Mouse (Mus musculus) urinary bladder, adult 18-20 months (tissue): Measurements from ENCODE around the gene Mettl21a.
"Not testable (repeated sequence)": the region's sequence is repeated elsewhere in the genome, so short reads cannot be mapped to it uniquely, and the experiment has no call there.

Source experiments
- DNase-seq, 2 experiments: peaks; one replicate each; pipeline ENCODE4 v3.0.0; 2022; ENCODE audit warnings: low spot score in 2 of 2, mixed read lengths in 2 of 2

The Mettl21a gene

GRCm38 (mm10) chr1:64614311-64614710 is 2.7 kb downstream of the Mettl21a start:
- no peak for DNase-seq

DNA sequence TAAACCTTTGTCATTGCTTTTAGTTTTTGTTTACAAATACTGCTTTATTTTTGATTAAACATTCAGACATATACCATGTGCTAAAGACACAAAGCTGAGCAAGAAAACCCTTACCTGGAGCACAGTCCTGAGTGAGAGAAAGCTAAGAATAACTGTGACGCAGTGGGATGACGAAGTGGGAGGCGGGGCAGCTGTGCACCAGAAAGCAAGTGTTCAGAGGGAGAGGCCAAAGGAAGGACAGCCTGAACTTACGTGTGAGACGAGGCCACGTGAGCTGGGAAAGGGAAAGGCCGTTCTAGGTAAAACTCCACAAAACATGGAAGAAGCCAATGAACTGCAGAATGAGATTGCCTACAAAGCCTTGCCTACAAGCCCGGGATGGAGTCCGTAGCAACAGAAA is 7.1 kb downstream of the Mettl21a start:
- DNase-seq: no peak

- no peak for DNase-seq
Observed at GRCm38 (mm10) chr1:64609145-64609544, 7.9 kb downstream of the Mettl21a start.

GRCm38 (mm10) chr1:64603381-64603780 is 13.7 kb downstream of the Mettl21a start:
- no peak for DNase-seq

GRCm38 (mm10) chr1:64601242-64601842 is 15.7 kb downstream of the Mettl21a start:
- DNase-seq: no peak

DNA sequence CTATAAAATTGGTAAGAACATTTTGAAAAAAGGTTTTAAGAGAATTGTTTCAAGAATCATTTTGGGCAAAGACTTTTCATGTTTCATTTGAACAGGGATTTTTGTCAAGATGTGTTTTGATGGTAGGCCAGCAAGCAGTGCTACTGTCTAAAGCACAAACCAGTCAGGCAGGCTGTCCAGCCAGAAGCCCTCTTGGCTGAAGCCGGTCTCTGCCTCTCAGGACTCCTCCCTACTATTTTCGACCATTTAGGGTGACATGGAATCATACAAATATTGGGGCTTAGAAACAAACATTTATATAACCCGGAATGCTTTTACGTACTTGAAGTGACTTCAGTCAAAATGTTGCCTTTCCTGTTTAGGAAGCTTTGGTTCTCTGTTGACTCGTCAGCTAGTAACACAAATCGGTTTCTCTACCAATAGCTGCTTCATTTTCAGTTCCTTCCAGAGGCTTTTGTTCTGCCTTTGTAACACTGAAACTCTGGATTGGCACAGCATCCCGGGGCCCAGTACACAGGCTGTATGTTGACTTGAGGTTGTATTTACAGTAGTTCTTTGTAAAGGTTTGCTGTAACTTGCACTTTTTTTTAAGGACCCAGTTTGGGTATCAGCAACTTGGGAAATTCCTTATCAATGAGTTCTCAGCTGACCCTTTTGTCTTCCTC is 16.5 kb downstream of the Mettl21a start:
- DNase-seq: no peak

DNA sequence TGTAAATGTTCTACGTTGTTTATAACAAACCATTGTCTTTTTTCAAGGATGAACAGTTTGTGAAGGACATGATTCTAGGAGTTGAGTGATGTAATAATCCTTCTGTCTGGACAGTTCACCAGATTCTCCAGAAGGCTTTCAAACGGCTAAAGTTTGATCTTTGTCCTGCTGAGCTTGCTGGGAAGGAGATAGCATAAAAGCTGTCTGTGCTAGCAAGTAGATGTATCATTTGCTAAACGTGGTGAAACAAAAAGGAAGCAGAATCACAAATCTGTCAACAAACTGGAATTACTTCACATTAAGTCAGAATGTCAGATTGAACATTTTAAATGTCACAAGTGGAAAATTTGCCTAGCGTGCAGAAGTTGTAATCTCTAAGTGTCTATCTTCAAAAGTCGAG is 18.1 kb downstream of the Mettl21a start:
- DNase-seq: no peak

GRCm38 (mm10) chr1:64578801-64579200 is 38.2 kb downstream of the Mettl21a start:
- no peak for DNase-seq

DNA sequence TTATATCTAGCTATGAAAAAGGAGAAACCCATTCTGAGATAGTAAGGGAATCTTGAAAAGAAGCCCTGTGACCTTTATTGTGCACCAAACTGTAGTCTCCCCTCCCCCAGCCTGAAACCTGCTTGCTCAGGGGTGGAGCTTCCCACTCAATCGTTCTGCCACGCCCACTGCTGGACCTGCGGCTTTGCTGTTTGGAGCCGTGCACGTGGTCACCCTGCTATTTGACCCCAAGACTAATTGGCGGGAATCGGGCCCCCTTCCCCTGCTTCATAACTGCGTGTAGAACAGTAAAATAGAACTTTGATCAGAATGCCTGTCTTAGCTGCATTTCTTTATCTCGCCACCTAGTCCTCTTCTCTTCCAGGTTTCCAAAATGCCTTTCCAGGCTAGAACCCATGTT is 39.1 kb downstream of the Mettl21a start:
- DNase-seq: not testable (repeated sequence)

- no peak for DNase-seq
Observed at GRCm38 (mm10) chr1:64576732-64577131, 40.3 kb downstream of the Mettl21a start.

DNA sequence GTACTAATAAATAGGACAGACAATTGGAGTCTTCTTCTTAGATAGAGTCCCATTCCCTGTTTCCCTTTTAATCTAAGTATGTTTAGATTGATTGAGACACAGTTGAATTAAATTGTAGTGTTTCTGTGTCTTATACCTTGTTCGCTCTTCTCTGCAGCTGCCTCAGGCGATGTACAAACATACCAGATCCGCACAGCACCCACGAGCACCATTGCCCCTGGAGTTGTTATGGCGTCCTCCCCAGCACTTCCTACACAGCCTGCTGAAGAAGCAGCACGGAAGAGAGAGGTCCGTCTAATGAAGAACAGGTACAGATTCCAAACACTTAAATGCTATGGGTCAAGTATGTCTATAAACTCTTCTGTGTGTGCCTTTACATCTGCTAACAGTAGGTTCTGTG is 41.0 kb downstream of the Mettl21a start:
- no peak for DNase-seq

DNA sequence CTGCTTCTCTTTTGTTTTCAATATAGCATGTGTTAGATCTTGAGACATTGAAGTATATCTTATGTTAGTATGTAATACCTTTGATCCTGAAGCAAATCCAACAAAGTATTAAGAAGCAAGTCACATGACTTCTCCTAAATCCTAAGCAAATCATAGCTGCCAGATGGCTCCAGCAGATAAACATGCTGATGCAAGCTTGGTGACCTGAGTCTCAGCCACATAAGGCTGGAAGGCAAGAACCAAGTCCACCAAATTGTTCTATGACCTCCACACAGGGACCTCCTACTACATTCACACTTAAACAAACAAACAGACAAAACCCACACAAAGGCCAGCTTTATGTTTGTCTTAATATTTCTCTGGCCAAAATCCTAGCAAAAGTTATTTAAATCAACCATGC is 48.8 kb downstream of the Mettl21a start:
- no peak for DNase-seq

- no peak for DNase-seq
Observed at GRCm38 (mm10) chr1:64560105-64560504, 56.9 kb downstream of the Mettl21a start.
